Mouse (Mus musculus): Measurements from ENCODE around the gene Fam124a. TPM values are rescaled to one million over a fixed set of nuclear protein-coding genes. Genes with fewer than 3 reads are reported as not detected.
"Not testable (repeated sequence)": the region's sequence is repeated elsewhere in the genome, so short reads cannot be mapped to it uniquely, and the experiment has no call there.

Fam124a gene
- polyA plus RNA-seq, 1 experiment from 2014 or later = 50.7 TPM

DNA sequence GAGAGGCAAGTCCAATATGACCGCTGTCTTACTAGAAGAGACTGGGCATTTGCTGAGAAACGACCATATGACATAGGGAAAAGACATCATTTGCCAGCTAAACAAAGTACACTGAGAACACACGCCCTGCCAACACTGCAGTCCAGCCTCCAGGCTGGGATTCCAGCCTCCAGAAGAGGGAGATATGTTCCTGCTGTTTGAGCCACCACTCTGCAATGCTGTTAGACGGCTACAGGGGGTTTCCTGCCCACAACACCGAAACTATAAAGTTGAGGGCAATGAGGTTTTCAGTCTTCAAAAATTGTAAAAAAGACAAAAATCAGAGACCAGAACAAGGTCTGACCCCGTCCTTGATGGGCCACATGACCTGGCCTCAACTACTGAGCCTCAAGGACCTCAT is 83.6 kb downstream of the Fam124a start:
- H3K4me1 ChIP-seq = peaks cover 12% of the 10 kb centered on the region
- no peak overlapping the region for H3K4me2 ChIP-seq
- no peaks in the 10 kb centered on the region for H3K36me3 ChIP-seq (replicated peaks)
- H3K4me3 ChIP-seq = no peak overlapping the region
- WGBS = 79% methylated on average over 6 of the region's 6 CpGs
- no peaks in the 10 kb centered on the region for H3K9me3 ChIP-seq
- no peak overlapping the region for H3K9ac ChIP-seq
- ATAC-seq (replicated peaks) = no peak
- no peaks in the 10 kb centered on the region for H3K27me3 ChIP-seq (replicated peaks)
- no peak overlapping the region for H3K27ac ChIP-seq

DNA sequence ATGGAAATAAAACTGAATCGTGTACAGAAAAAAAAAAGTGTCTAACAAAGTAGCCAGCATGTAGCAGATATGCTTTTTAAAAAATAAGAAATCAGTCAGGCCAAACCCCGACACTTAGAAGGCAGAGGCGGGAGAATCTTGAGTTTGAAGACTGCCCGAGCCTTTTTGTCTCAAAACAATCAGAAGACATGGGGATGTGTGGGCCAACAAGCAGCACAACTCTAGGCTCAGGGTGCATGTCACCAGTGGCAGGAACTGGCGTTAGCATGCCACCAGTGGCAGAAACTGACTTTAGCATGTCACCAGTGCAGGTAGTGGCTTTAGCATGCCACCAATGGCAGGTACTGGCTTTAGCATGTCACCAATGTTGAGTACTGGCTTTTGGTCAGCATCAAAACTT is 84.0 kb downstream of the Fam124a start:
- Histone ChIP-seq H3K9me3 (no peaks in the 10 kb centered on the region), H3K4me2 (no peak overlapping the region), H3K9ac (no peak overlapping the region), H3K27ac (no peak overlapping the region), H3K27me3 (replicated peaks) (no peaks in the 10 kb centered on the region), H3K4me1 (peaks cover 12% of the 10 kb centered on the region), H3K4me3 (no peak overlapping the region), H3K36me3 (replicated peaks) (no peaks in the 10 kb centered on the region)
- 90% methylated on average over 5 of the region's 5 CpGs for WGBS
- ATAC-seq (replicated peaks) = no peak

DNA sequence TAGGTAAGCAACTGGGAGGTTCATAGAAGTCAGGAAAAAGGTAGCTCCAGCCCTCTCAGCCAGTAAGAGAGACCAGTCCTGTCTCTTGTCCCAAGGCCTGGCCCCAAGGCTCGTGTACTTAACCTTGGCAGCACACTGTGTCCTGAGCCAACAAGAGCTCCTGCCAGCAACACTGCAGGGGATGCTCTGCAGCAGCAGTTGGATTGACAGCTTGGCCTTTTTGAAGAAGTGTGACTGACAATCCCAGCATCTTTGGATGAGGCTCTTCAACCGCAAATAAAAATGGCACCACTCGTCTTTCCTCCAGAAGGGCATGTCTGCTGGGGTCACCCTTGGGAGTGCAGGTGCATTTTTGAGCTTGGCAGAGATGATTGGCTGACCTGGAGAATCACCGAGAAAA is 84.9 kb downstream of the Fam124a start:
- no peak overlapping the region for H3K4me2 ChIP-seq
- ATAC-seq (replicated peaks) = no peak
- no peak overlapping the region for H3K9ac ChIP-seq
- WGBS = 56% methylated on average over 4 of the region's 4 CpGs
- H3K4me3 ChIP-seq = no peak overlapping the region
- H3K27ac ChIP-seq = no peak overlapping the region
- H3K27me3 ChIP-seq (replicated peaks) = no peaks in the 10 kb centered on the region
- no peaks in the 10 kb centered on the region for H3K36me3 ChIP-seq (replicated peaks)
- H3K4me1 ChIP-seq = peaks cover 12% of the 10 kb centered on the region
- H3K9me3 ChIP-seq = no peaks in the 10 kb centered on the region

DNA sequence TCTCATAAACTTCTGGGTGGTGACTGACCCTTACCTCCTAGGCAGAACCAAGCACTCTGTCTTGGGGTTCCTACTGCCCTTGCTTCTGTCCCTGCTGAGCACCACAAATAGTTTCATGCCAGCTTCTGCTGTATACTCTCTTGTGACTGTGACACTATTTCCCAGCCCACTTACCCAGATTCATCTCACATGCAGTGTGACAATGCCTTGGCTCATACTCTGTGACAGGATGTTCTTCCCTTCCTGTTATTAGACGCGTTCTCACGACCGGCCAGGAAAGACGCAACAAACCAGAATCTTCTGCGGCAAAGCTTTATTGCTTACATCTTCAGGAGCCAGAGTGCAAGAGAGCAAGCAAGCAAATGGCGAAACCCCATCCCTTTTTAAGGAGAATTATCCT is 86.8 kb downstream of the Fam124a start:
- H3K4me3 ChIP-seq; H3K4me1 ChIP-seq; H3K27me3 ChIP-seq (replicated peaks); ATAC-seq (replicated peaks); H3K4me2 ChIP-seq; H3K36me3 ChIP-seq (replicated peaks); H3K9me3 ChIP-seq; H3K9ac ChIP-seq; H3K27ac ChIP-seq: not testable (repeated sequence)
- WGBS = 85% methylated on average over 6 of the region's 7 CpGs

DNA sequence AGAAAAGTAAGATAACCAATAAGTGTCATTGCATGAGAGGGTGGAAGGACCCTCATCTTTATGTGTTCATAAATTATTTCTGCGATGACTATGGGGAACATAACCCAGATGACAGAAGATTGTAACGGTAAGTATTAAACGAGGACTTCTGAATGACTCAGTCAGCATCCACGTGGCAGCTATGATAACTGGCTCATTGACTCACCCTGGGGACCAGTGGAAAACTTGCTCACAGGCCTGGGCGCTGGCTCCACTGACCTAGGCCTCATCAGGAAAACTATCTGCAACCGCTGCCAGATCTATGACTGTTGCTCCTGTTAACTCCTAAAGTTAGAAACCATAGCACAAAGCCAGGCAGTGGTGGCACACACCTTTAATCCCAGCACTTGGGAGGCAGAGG is 92.9 kb downstream of the Fam124a start:
- no peaks in the 10 kb centered on the region for H3K9me3 ChIP-seq
- H3K9ac ChIP-seq = no peak overlapping the region
- H3K27ac ChIP-seq = no peak overlapping the region
- H3K4me1 ChIP-seq = no peaks in the 10 kb centered on the region
- no peak overlapping the region for H3K4me2 ChIP-seq
- no peak for ATAC-seq (replicated peaks)
- H3K36me3 ChIP-seq (replicated peaks) = no peaks in the 10 kb centered on the region
- no peak overlapping the region for H3K4me3 ChIP-seq
- no peaks in the 10 kb centered on the region for H3K27me3 ChIP-seq (replicated peaks)
- 90% methylated on average over 6 of the region's 6 CpGs for WGBS

DNA sequence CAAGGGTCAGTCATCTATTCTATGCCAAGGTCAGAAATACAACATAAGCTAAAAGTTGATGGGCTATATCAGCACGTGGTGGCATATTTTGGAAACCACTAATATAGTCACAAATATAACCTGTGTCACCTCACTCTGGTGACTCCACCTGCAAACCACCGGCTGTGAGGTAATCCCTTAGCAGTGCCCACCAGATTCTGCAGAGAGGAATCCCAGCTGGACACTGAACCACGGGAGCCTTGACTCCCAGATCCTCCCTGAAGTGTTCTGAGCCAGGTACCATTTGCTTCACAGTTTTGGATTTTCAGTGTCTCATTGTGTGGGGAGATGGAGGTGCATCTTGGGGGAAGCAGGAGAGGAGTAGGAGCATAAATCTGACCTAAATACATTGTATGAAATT is 94.8 kb downstream of the Fam124a start:
- Histone ChIP-seq H3K9ac (no peak overlapping the region), H3K4me1 (no peaks in the 10 kb centered on the region), H3K4me3 (no peak overlapping the region), H3K36me3 (replicated peaks) (no peaks in the 10 kb centered on the region), H3K4me2 (no peak overlapping the region), H3K27me3 (replicated peaks) (no peaks in the 10 kb centered on the region), H3K27ac (no peak overlapping the region), H3K9me3 (no peaks in the 10 kb centered on the region)
- no peak for ATAC-seq (replicated peaks)
- WGBS = 76% methylated on average over 3 of the region's 3 CpGs

DNA sequence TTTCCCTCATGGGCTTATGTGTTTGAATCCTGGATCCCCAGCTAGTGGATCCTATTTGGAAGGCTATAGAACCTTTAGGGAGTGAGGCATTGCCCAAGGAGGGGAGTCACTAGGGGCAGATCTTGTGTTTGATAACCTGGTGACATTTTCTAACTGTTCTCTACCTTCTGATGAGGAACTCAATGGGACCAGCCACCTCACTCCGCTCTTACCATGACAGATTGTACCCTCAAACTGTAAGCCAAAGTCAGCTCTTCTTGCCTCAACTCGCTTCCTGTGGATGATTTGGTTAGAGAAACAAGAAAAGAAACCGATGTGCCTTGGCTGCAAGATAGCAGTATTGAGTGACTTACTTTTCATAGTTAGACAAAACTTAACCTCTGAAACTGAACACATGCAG is 96.2 kb downstream of the Fam124a start:
- no peak for ATAC-seq (replicated peaks)
- Histone ChIP-seq H3K27me3 (replicated peaks) (no peaks in the 10 kb centered on the region), H3K4me1 (no peaks in the 10 kb centered on the region), H3K9me3 (no peaks in the 10 kb centered on the region), H3K27ac (no peak overlapping the region), H3K9ac (no peak overlapping the region), H3K4me3 (no peak overlapping the region), H3K4me2 (no peak overlapping the region), H3K36me3 (replicated peaks) (no peaks in the 10 kb centered on the region)
- 93% methylated on average over 3 of the region's 3 CpGs for WGBS

DNA sequence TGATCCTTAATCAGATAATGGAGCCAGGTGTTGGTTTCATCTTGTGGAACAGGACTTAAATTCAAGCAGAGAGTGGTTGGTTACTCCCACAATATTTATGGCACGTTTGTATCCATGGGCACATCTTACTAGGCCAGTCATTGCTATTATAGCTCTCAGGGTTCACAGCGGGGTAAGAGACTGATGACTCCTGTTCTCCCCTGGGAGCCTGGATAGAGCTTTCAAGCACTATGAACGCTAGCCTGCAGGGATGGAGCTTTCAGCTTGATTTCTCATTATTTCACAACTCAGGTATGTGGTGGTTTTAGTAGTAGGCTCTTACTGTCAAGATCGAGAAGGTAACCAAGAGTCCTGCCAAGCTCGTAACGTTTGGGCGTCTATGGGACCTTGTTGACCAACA is 100.5 kb downstream of the Fam124a start:
- Histone ChIP-seq H3K9ac (no peak overlapping the region), H3K4me2 (no peak overlapping the region), H3K4me1 (no peaks in the 10 kb centered on the region), H3K27me3 (replicated peaks) (no peaks in the 10 kb centered on the region), H3K36me3 (replicated peaks) (no peaks in the 10 kb centered on the region), H3K27ac (no peak overlapping the region), H3K4me3 (no peak overlapping the region), H3K9me3 (no peaks in the 10 kb centered on the region)
- 85% methylated on average over 7 of the region's 7 CpGs for WGBS
- ATAC-seq (replicated peaks) = no peak

DNA sequence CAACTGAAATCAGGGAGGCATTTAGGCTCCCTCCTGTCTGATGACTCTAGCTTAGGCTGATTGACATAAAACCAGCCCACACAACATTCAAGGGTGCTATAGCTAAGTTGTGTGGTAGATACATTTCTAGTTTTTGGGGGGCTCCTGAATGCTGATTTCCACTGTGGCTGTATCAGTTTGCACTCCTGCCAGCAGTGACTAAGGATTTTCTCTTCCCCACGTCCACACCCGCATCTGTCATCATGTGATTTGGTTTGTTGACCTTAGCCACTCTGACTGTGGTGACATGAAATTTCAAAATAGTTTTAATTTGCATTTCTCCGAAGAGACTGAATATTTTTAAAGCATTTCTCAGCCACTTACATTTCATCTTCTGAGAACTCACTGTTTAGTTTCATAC is 101.9 kb downstream of the Fam124a start:
- WGBS = 81% methylated on average over 3 of the region's 3 CpGs
- no peak for ATAC-seq (replicated peaks)
- Histone ChIP-seq H3K4me1 (no peaks in the 10 kb centered on the region), H3K27me3 (replicated peaks) (no peaks in the 10 kb centered on the region), H3K4me3 (no peak overlapping the region), H3K36me3 (replicated peaks) (no peaks in the 10 kb centered on the region), H3K27ac (no peak overlapping the region), H3K9ac (no peak overlapping the region), H3K9me3 (no peaks in the 10 kb centered on the region), H3K4me2 (no peak overlapping the region)

Other genes starting within 250 kb of the Fam124a start
- gene Gucy1b2, start 99.4 kb upstream of the Fam124a start, polyA plus RNA-seq (2015; fragmentation: Nextera tagmentation; extraction: Ambion mirVana) = 0.61 and 1.2 TPM in 2 replicates
- gene Gm4131, start 11.2 kb downstream of the Fam124a start, polyA plus RNA-seq (2015; fragmentation: Nextera tagmentation; extraction: Ambion mirVana) = 0.30 TPM in 1 of 2 replicates, not detected in the other
- gene Serpine3, start 107.9 kb downstream of the Fam124a start, polyA plus RNA-seq (2015; fragmentation: Nextera tagmentation; extraction: Ambion mirVana) = not detected in 2 replicates
- 14.8 and 17.0 TPM in 2 replicates for gene Ints6, start 205.4 kb downstream of the Fam124a start, polyA plus RNA-seq (2015; fragmentation: Nextera tagmentation; extraction: Ambion mirVana)

All from midbrain, embryonic 15.5 days (tissue).